Mouse (Mus musculus) myocyte (in vitro differentiated cells): ENCODE data around the gene Alkbh1. TPM values are rescaled to one million over a fixed set of nuclear protein-coding genes. Genes with fewer than 3 reads are reported as not detected.

Experiments
- H3K27me3 ChIP-seq: one replicate; pipeline ENCODE4 v1.6.1; 2011; ENCODE audit not compliant: control insufficient read depth, insufficient read depth, insufficient read length
- H3K36me3 ChIP-seq: one replicate; pipeline ENCODE4 v1.6.1; 2011; ENCODE audit not compliant: control insufficient read depth, insufficient read depth
- H3K4me2 ChIP-seq: one replicate; pipeline ENCODE4 v1.6.1; 2011; ENCODE audit warnings: low read depth, control low read depth
- H3K4me3 ChIP-seq: one replicate; pipeline ENCODE4 v1.5.1; 2011; ENCODE audit warnings: mild to moderate bottlenecking, control low read depth, moderate library complexity
- H3K79me2 ChIP-seq: one replicate; pipeline ENCODE4 v1.6.1; 2011; ENCODE audit not compliant: control insufficient read depth, insufficient read depth
- H3ac ChIP-seq: one replicate; pipeline ENCODE4 v1.6.1; 2011; ENCODE audit not compliant: control insufficient read depth, insufficient read length
- CEBPB ChIP-seq: IDR thresholded peaks from 2 replicates; pipeline ENCODE4 v1.6.1; 2011; ENCODE audit warnings: mild to moderate bottlenecking, moderate library complexity; ENCODE audit not compliant: poor library complexity, insufficient read depth, severe bottlenecking
- E2F4 ChIP-seq: IDR thresholded peaks from one replicate; pipeline ENCODE4 v1.6.1; 2011; ENCODE audit warnings: mild to moderate bottlenecking, control low read depth, moderate library complexity; ENCODE audit not compliant: insufficient read depth
- MAX ChIP-seq: IDR thresholded peaks from one replicate; pipeline ENCODE4 v1.6.1; 2011; ENCODE audit warnings: low read depth, mild to moderate bottlenecking, control low read depth
- MYOD1 ChIP-seq, 3 experiments: IDR thresholded peaks; one replicate each; pipeline ENCODE4 v1.6.1; 2011; ENCODE audit warnings: control low read depth in 2 of 3, low read depth in 2 of 3, mild to moderate bottlenecking in 2 of 3, moderate library complexity in 1 of 3; ENCODE audit not compliant: insufficient read length in 2 of 3, control insufficient read depth in 1 of 3
- MYOG ChIP-seq, 3 experiments: IDR thresholded peaks; one replicate each; pipeline ENCODE4 v1.6.1; 2011; ENCODE audit warnings: control low read depth in 2 of 3, low read depth in 2 of 3, mild to moderate bottlenecking in 2 of 3; ENCODE audit not compliant: insufficient read length in 2 of 3, control insufficient read depth in 1 of 3, insufficient read depth in 1 of 3
- POLR2A ChIP-seq: IDR thresholded peaks from one replicate; pipeline ENCODE4 v1.6.1; 2011; ENCODE audit warnings: low read depth, mild to moderate bottlenecking, control low read depth, moderate library complexity; ENCODE audit not compliant: insufficient read length
- POLR2AphosphoS2 ChIP-seq: IDR thresholded peaks from one replicate; pipeline ENCODE4 v1.6.1; 2011; ENCODE audit warnings: low read depth, control low read depth; ENCODE audit not compliant: insufficient read length
- REST ChIP-seq: IDR thresholded peaks from one replicate; pipeline ENCODE4 v1.6.1; 2011; ENCODE audit warnings: mild to moderate bottlenecking, control low read depth, moderate library complexity; ENCODE audit not compliant: insufficient read depth, insufficient read length
- SRF ChIP-seq: IDR thresholded peaks from one replicate; pipeline ENCODE4 v1.6.1; 2011; ENCODE audit warnings: low read depth; ENCODE audit not compliant: control insufficient read depth, insufficient read length
- TCF12 ChIP-seq: IDR thresholded peaks from one replicate; pipeline ENCODE4 v1.6.1; 2011; ENCODE audit warnings: mild to moderate bottlenecking, control low read depth; ENCODE audit not compliant: poor library complexity, insufficient read depth, severe bottlenecking
- TCF3 ChIP-seq: IDR thresholded peaks from one replicate; pipeline ENCODE4 v1.6.1; 2011; ENCODE audit warnings: low read depth, control low read depth; ENCODE audit not compliant: insufficient read length
- USF1 ChIP-seq: IDR thresholded peaks from one replicate; pipeline ENCODE4 v1.6.1; 2011; ENCODE audit warnings: low read depth, mild to moderate bottlenecking, control low read depth, moderate library complexity
- polyA plus RNA-seq: library from polyadenylated mRNA; unstranded; fragments of >200 nt; fragmentation: generic; extraction: Trizol; gene quantifications from one replicate; pipeline ENCODE4 v1.2.1, GENCODE M21; 2012; ENCODE audit warnings: missing spikeins

The Alkbh1 gene
- polyA plus RNA-seq, 1 experiment = 9.3 TPM

DNA sequence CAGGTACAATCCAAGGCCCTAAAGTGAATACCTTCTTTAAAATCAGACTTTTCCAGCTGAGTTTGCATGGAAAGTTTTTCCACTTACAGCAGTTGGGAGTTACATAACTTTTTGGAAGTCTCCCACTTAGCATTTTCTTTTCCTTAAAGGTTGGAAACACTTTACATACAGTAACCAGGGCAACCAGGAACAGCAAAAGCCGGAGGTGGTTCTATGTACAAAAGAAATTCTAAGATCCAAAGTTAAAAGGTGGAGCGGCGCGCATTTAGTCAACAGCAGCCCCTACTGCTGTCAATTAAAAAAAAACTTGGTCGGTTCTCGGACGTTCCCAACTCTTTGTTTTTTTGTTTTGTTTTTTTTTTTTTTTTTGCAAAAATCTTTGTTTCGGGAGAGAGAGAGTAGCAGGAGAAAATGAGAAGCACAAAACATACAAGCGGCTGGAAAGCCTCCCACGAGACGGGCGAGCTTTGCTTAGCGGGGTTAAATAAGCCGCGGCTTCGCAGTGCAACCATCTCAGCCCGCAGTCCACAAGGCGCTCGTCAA, 27.7 kb upstream of the Alkbh1 start:
- TF ChIP-seq E2F4 = no peak
- no peak for TF ChIP-seq TCF3
- no peak for TF ChIP-seq POLR2AphosphoS2
- no peak for TF ChIP-seq CEBPB
- no peak for TF ChIP-seq USF1
- TF ChIP-seq TCF12 = no peak
- no peak for TF ChIP-seq POLR2A
- no peak for TF ChIP-seq REST
- TF ChIP-seq MYOG (IDR thresholded peaks at IDR 0.05; ENCODE audit: control insufficient read depth in 1 of 3, insufficient read depth in 1 of 3, insufficient read length in 2 of 3, low read depth in 2 of 3) = no peak
- TF ChIP-seq SRF = no peak
- TF ChIP-seq MYOD1 (IDR thresholded peaks at IDR 0.05; ENCODE audit: control insufficient read depth in 1 of 3, insufficient read length in 2 of 3, low read depth in 2 of 3) = no peak
- no peak for TF ChIP-seq MAX
- Histone ChIP-seq H3K4me2 (peak overlapping the region; percentile 75), H3K27me3 (no peaks in the 10 kb centered on the region), H3ac (peak overlapping the region; percentile 18), H3K36me3 (peaks cover 20% of the 10 kb centered on the region), H3K4me3 (peak overlapping the region; percentile 77), H3K79me2 (peaks cover 33% of the 10 kb centered on the region)

DNA sequence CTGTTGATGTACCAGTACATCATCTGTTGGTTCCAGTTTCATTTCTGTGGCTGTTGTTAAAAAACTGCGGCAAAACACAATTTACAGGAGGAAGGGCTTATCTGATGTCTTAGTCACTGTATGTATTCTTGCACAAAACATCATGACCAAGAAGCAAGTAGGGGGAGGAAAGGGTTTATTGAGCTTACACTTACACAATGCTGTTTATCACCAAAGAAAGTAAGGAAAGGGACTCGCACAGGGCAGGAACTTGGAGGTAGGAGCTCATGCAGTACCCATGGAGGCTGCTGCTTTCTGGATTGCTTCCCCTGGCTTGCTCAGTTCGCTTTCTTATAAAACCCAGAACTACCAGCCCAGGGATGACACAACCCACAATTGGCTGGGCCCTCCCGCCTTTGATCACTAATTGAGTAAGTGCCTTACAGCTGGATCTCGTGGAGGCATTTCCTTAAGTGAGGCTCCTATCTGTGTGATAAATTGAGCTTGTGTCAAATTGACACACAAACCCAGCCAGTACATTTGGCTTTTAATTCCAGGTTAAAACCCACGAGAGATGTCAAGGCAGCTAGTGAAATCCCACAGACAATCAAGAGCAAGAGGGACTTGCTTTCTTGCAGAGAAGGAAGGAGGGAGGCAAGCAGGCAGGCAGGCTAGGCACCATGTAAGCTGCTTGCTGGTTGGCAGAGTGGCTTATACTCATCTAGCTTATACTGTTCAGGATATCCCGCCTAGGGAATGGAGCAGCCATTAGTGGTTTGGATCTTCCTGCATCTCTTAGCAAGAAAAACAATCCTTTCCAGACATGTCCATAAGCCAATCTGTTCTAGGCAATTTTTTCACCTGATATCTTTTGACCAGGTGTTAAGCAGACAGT, 26.7 kb upstream of the Alkbh1 start:
- no peak overlapping the region for H3ac ChIP-seq
- peaks cover 29% of the 10 kb centered on the region for H3K36me3 ChIP-seq
- peaks cover 43% of the 10 kb centered on the region for H3K79me2 ChIP-seq
- peak overlapping the region; percentile 75 for H3K4me2 ChIP-seq
- no peaks in the 10 kb centered on the region for H3K27me3 ChIP-seq
- TF ChIP-seq POLR2A (no peak), TCF3 (no peak), MYOD1 (IDR thresholded peaks at IDR 0.05; ENCODE audit: control insufficient read depth in 1 of 3, insufficient read length in 2 of 3, low read depth in 2 of 3) (no peak), MYOG (IDR thresholded peaks at IDR 0.05; ENCODE audit: control insufficient read depth in 1 of 3, insufficient read depth in 1 of 3, insufficient read length in 2 of 3, low read depth in 2 of 3) (no peak), E2F4 (no peak), MAX (no peak)
- peak overlapping the region; percentile 77 for H3K4me3 ChIP-seq

DNA sequence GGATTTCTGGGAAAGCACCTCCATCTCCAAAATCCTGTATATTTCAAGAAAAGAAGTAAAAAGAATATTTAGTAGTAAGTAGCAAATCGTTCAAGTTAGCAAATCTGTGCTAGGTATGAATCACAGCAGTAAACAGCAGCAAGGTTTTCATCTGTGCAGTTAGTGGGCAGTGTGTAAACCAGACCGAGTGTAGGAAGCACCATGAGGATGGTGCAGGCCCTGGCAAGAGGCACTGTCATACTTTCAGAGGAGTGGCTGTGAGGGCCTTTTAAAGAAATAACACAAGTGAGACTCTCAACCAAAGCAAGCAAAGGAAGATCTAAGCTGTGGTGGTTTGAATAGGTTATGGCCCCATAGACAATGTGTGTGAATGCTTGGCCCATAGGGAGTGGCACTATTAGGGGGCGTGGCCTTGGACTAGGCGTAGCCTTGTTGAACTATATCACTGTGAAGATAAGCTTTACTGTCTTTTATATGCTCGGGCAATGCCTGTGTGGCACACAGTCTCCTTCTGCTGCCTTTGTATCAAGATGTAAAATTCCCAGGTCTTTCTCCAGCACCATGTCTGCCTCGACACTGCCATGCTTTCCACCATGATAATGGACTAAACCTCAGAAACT, 21.0 kb upstream of the Alkbh1 start:
- Histone ChIP-seq H3ac (no peak overlapping the region), H3K79me2 (peaks cover 31% of the 10 kb centered on the region), H3K4me3 (no peak overlapping the region), H3K36me3 (peaks cover 81% of the 10 kb centered on the region), H3K27me3 (no peaks in the 10 kb centered on the region), H3K4me2 (no peak overlapping the region)
- no peak for TF ChIP-seq MYOD1 (IDR thresholded peaks at IDR 0.05; ENCODE audit: control insufficient read depth in 1 of 3, insufficient read length in 2 of 3, low read depth in 2 of 3)

DNA sequence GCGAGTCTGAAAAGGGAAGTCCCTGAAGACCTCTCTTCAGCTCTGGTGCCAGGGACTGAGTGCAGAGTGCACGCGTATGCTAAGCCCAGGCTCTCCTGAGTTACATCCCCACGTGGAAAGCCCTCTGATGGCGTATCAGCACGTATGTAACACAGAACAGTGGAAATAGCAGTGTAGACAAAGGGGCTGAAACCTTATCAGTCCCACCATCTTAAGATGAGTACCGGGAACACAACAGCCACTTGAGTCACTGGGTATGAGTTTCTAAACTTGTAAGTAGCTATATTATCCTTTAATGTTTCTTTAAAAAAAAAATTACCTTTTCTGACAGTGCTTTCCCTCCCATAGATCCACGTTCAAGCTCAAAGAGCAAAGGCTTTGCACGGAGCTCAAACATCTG, 5.6 kb upstream of the Alkbh1 start:
- peak; percentile 43 for TF ChIP-seq POLR2AphosphoS2
- TF ChIP-seq MYOD1 (IDR thresholded peaks at IDR 0.05; ENCODE audit: control insufficient read depth in 1 of 3, insufficient read length in 2 of 3, low read depth in 2 of 3) = no peak
- Histone ChIP-seq H3K27me3 (no peaks in the 10 kb centered on the region), H3ac (no peak overlapping the region)

DNA sequence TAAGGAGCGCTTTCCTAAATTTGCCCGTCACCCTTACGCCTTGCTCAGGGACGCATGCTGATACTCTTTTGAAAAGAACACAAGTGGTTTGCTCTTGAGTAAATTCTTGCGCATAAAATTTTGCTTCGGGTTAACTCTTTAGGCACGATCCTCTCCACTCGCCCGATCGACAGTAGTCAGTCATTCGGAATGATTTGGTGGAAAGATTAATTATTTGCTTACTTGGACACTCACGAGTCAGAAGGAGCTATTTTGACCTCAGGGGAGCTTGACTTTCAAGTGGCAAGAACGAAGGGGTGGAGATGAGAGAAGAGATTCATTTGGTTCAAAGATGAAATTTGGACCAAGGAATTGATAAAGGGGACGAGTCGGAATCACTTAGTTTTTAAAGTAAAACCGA, 394 bp upstream of the Alkbh1 start:
- Histone ChIP-seq H3K79me2 (peaks cover 76% of the 10 kb centered on the region), H3K27me3 (no peaks in the 10 kb centered on the region), H3K36me3 (peaks cover 46% of the 10 kb centered on the region), H3K4me2 (peak overlapping the region; percentile 92), H3K4me3 (peak overlapping the region; percentile 94), H3ac (peak overlapping the region; percentile 66)
- TF ChIP-seq MAX (no peak), SRF (no peak), TCF12 (no peak), POLR2AphosphoS2 (no peak), MYOD1 (IDR thresholded peaks at IDR 0.05; ENCODE audit: control insufficient read depth in 1 of 3, insufficient read length in 2 of 3, low read depth in 2 of 3) (no peak), TCF3 (no peak), POLR2A (no peak), USF1 (no peak), REST (no peak), CEBPB (no peak), E2F4 (no peak)

More for the DNA sequence above, 5.6 kb upstream of the Alkbh1 start:
- Histone ChIP-seq H3K36me3 (peaks cover 77% of the 10 kb centered on the region), H3K4me2 (no peak overlapping the region), H3K4me3 (no peak overlapping the region), H3K79me2 (peaks cover 27% of the 10 kb centered on the region)
